Mouse (Mus musculus) heart, embryonic 15.5 days (tissue): ENCODE measurements around the gene Ccdc69. TPM values are rescaled to one million over a fixed set of nuclear protein-coding genes. Genes with fewer than 3 reads are reported as not detected.

Experiments
- ATAC-seq: fragments of 200-750 bp; cut with Nextera tagmentation; replicated peaks from 2 replicates; pipeline ENCODE4 v1.8.0; 2017; ENCODE audit warnings: low read depth, moderate TSS enrichment; ENCODE audit not compliant: insufficient number of reproducible peaks, insufficient read depth, low FRiP score
- H3K27ac ChIP-seq: fragments of 300-500 bp; sonication (generic); 2 replicates; pipeline ENCODE4 v1.5.1; 2015; ENCODE audit warnings: mild to moderate bottlenecking, inconsistent platforms
- H3K27me3 ChIP-seq: fragments of 300-500 bp; sonication (generic); 2 replicates; pipeline ENCODE4 v1.6.1; 2015; ENCODE audit warnings: inconsistent platforms
- H3K36me3 ChIP-seq: fragments of 300-500 bp; sonication (generic); 2 replicates; pipeline ENCODE4 v1.6.1; 2015; ENCODE audit warnings: mild to moderate bottlenecking, inconsistent platforms
- H3K4me1 ChIP-seq: fragments of 300-500 bp; sonication (generic); replicated peaks from 2 replicates; pipeline ENCODE4 v1.6.1; 2015; ENCODE audit warnings: inconsistent platforms
- H3K4me2 ChIP-seq: fragments of 300-500 bp; sonication (generic); 2 replicates; pipeline ENCODE4 v1.6.1; 2015; ENCODE audit warnings: inconsistent platforms, mild to moderate bottlenecking, moderate library complexity
- H3K4me3 ChIP-seq: fragments of 300-500 bp; sonication (generic); 2 replicates; pipeline ENCODE4 v1.5.1; 2015; ENCODE audit warnings: mild to moderate bottlenecking, inconsistent platforms
- H3K9ac ChIP-seq: fragments of 300-500 bp; sonication (generic); 2 replicates; pipeline ENCODE4 v1.6.1; 2015; ENCODE audit warnings: mild to moderate bottlenecking, inconsistent platforms
- H3K9me3 ChIP-seq: fragments of 300-500 bp; sonication (generic); replicated peaks from 2 replicates; pipeline ENCODE4 v1.6.1; 2016; ENCODE audit warnings: inconsistent platforms
- WGBS: fragments of 180-500 bp; shearing (Covaris S2); methylation state at CpG from one replicate; pipeline ENCODE4 v1.1.7; 2015; ENCODE audit warnings: mixed read lengths; 5-methylcytosine and 5-hydroxymethylcytosine counted together
- polyA plus RNA-seq: library from polyadenylated mRNA; unstranded; fragments of >200 nt; fragmentation: Nextera tagmentation; extraction: Ambion mirVana; gene quantifications from 2 replicates; pipeline ENCODE4 v1.2.1, GENCODE M21; 2015

Ccdc69 gene
- polyA plus RNA-seq, 1 experiment from 2014 or later: 21.4 TPM

DNA sequence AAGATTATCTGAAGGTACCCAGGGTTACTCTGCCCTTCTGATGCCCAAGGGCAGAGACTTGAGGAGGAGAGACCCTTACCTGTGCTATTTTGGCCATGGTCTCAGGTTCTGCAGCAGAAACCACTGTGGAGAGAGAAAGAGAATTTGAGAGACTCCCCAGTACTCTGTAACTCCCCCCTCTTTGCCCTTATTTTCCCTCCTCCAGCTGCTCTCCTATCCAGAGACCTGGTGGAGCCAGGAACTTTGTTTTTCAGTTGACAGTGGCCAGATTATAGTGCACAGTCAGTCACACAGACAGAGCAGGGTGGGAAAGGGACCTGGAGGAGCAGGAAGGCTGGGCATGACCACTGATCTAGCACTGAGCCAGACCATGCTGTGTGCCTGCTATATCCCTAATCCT, 56.5 kb downstream of the Ccdc69 start:
- no peak overlapping the region for H3K4me2 ChIP-seq
- peaks cover 99% of the 10 kb centered on the region for H3K4me1 ChIP-seq
- H3K36me3 ChIP-seq: peaks cover 29% of the 10 kb centered on the region; the same call in 1 of the 2 replicates
- no peak for ATAC-seq
- no peak overlapping the region for H3K9ac ChIP-seq
- H3K9me3 ChIP-seq: no peaks in the 10 kb centered on the region
- H3K27ac ChIP-seq: peak overlapping the region; percentile 98
- no peak overlapping the region for H3K4me3 ChIP-seq
- no peaks in the 10 kb centered on the region for H3K27me3 ChIP-seq

DNA sequence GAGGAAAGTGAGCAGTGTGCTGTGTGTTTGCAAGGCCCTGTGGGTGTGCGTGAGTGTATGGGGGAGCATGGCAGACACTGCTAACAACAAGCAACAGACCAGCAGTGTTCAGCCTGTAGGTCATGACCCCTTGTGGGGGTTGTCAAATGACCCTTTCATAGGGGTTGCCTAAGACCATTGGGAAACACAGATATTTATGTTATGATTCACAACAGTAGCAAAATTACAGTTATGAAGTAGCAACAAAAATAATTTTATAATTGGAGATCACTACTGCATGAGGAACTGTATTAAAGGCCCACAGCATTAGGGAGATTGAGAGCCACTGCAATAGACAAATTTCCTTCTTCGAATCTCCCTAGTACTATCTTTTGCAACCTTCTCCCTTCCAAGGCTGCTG, 58.2 kb downstream of the Ccdc69 start:
- Histone ChIP-seq H3K4me3 (no peak overlapping the region), H3K4me1 (peaks cover 98% of the 10 kb centered on the region), H3K27ac (0 out of 2 replicates have a peak overlapping the region, but pooled peaks have one; percentile 51), H3K9me3 (no peaks in the 10 kb centered on the region), H3K27me3 (no peaks in the 10 kb centered on the region), H3K9ac (no peak overlapping the region), H3K4me2 (no peak overlapping the region), H3K36me3 (peaks cover 30% of the 10 kb centered on the region; the same call in 1 of the 2 replicates)
- no peak for ATAC-seq
- WGBS: 80% methylated on average over 2 of the region's 2 CpGs

DNA sequence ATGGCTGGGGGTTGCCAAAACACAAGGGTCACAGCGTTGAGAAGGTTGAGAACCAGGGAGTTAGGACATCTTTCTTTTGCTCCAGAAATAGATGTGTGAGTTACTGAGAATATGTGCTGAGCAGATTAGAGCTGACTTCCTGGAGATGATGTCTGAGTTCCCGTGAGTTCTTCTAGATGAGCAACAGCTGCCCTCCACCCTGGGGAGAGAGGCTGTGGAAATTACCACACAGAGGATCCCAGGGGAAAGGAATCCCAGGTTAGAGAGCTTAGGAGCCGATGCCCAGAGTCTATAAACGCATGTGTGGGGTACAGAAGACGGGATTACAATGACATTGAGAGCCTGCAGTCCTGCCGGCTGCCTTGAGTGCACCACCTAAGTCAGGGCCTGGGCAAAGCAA, 59.9 kb downstream of the Ccdc69 start:
- peaks cover 44% of the 10 kb centered on the region for H3K36me3 ChIP-seq
- peak overlapping the region; percentile 51 for H3K27ac ChIP-seq
- no peaks in the 10 kb centered on the region for H3K27me3 ChIP-seq
- H3K4me1 ChIP-seq: peaks cover 84% of the 10 kb centered on the region
- H3K9me3 ChIP-seq: no peaks in the 10 kb centered on the region
- H3K4me3 ChIP-seq: no peak overlapping the region
- ATAC-seq: no peak
- peak overlapping the region; percentile 3; the same call in 1 of the 2 replicates for H3K9ac ChIP-seq
- WGBS: 50% methylated on average over 6 of the region's 6 CpGs
- H3K4me2 ChIP-seq: no peak overlapping the region

DNA sequence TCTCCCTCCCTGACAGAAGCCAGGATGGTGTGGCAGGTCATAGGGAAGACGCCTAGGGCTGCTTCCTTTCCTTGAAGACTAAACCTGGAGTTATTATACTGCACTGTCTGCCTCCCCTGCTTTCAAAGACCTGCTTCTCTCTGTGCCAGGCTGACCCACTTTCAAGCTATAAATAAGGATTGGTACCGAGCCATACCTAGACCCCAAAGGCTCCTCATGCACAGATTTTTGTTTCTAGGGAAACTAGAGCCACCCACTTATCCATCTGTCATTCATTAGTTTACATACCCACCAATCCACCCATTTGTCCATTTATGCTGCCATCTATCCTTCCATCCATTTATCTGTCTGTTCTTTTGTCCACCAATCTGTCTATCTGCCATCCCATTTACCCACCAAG, 60.7 kb downstream of the Ccdc69 start:
- Histone ChIP-seq H3K9ac (no peak overlapping the region), H3K4me2 (no peak overlapping the region), H3K36me3 (peaks cover 52% of the 10 kb centered on the region), H3K27ac (peak overlapping the region; percentile 90), H3K4me3 (no peak overlapping the region), H3K27me3 (no peaks in the 10 kb centered on the region), H3K4me1 (peaks cover 79% of the 10 kb centered on the region), H3K9me3 (no peaks in the 10 kb centered on the region)
- 88% methylated on average over 2 of the region's 2 CpGs for WGBS
- ATAC-seq: no peak

DNA sequence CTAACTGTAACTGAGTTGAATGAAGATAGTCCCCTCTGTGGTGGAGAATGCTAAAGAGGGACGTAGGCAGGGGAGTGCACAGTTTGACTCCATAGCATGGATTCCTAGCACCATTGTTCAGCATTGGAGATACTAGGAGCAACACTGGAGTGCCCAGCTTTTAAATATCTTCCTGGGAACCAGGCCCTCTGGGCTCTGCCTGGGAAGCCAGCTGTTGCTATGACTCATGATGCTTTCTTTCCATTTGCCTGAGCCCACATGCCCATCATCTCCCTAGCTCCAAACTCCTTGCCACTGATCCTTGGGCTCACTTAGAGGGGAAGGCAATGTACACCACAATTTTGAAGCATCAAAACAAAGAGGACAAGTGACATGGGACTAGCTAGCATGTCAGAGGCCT, 61.2 kb downstream of the Ccdc69 start:
- H3K4me2 ChIP-seq: no peak overlapping the region
- H3K4me1 ChIP-seq: peaks cover 75% of the 10 kb centered on the region
- no peaks in the 10 kb centered on the region for H3K9me3 ChIP-seq
- H3K27me3 ChIP-seq: no peaks in the 10 kb centered on the region
- H3K4me3 ChIP-seq: no peak overlapping the region
- no peak overlapping the region for H3K9ac ChIP-seq
- H3K27ac ChIP-seq: peak overlapping the region; percentile 90
- WGBS: 62% methylated on average over 1 of the region's 1 CpGs
- H3K36me3 ChIP-seq: peaks cover 57% of the 10 kb centered on the region
- ATAC-seq: no peak

DNA sequence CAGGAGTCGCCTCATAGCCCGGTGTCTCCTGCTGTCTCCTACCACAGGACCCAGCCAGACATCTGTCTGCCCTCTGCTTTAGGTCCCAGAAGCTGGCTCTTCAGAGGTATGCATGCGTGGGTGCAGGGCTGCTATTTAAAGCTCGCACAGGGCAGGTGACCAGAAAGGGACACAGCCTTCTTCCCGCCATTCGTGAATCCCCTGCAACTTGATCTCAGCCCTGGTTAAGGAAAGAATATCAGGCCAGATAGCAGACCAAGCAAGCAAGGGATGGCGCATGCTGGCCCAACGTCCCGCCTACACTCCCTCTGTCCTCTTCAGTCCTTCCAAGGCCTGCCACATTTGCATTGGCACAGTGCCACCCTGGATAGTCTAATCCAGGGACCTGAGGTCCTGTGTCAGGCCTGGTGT, 62.1 kb downstream of the Ccdc69 start:
- Histone ChIP-seq H3K4me3 (no peak overlapping the region), H3K9me3 (no peaks in the 10 kb centered on the region), H3K9ac (no peak overlapping the region), H3K4me1 (peaks cover 66% of the 10 kb centered on the region), H3K4me2 (peak overlapping the region; percentile 12; the same call in 1 of the 2 replicates), H3K27ac (peak overlapping the region; percentile 90), H3K36me3 (peaks cover 62% of the 10 kb centered on the region), H3K27me3 (no peaks in the 10 kb centered on the region)
- peak; percentile 85 for ATAC-seq
- 19% methylated on average over 9 of the region's 9 CpGs for WGBS

DNA sequence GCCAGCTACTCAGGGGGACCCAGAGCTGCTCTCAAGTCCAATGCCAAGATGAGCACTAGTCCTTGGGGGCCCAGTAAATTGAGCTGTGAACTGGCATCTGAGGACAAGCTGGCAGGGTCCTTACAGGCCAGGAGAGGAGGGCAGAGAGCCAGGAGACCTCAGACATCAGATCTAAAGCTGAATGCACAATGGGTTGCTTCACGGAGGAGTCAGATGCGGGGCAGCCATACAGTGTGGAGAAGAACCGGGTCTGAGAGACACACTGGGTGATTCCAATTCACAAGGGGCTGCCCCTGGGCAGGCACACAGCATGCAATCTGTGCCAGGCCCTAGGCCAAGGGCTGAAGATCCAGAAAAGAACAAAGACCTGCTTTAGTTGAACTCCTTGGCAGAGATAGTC, 62.7 kb downstream of the Ccdc69 start:
- no peak for ATAC-seq
- H3K36me3 ChIP-seq: peaks cover 62% of the 10 kb centered on the region
- no peak overlapping the region for H3K4me2 ChIP-seq
- H3K4me1 ChIP-seq: peaks cover 60% of the 10 kb centered on the region
- H3K9me3 ChIP-seq: no peaks in the 10 kb centered on the region
- H3K4me3 ChIP-seq: no peak overlapping the region
- 36% methylated on average over 3 of the region's 3 CpGs for WGBS
- H3K27ac ChIP-seq: peak overlapping the region; percentile 90
- no peaks in the 10 kb centered on the region for H3K27me3 ChIP-seq
- no peak overlapping the region for H3K9ac ChIP-seq

DNA sequence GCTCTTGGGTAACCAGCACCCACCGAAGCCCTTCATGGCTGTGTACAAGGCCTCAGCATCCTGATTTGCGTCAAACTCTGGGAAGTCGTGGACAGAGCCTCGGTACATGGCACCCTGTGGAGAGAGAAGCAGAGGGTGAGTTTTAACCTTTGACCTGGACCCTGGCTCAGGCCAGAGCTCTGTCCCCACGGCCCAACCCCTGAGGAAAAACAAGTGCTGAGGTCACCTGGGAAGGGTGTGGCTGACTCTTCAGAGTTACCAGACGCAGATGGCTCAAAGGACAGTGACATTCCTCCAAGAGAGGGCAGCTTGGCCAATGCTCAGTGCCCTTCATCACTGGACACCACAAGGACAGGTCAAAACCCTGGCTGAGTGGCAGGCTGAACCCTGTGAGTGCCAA, 64.1 kb downstream of the Ccdc69 start:
- 75% methylated on average over 6 of the region's 6 CpGs for WGBS
- Histone ChIP-seq H3K9ac (no peak overlapping the region), H3K27me3 (no peaks in the 10 kb centered on the region), H3K4me3 (no peak overlapping the region), H3K36me3 (peaks cover 64% of the 10 kb centered on the region), H3K4me2 (no peak overlapping the region), H3K4me1 (peaks cover 45% of the 10 kb centered on the region), H3K9me3 (no peaks in the 10 kb centered on the region), H3K27ac (no peak overlapping the region)
- no peak for ATAC-seq

DNA sequence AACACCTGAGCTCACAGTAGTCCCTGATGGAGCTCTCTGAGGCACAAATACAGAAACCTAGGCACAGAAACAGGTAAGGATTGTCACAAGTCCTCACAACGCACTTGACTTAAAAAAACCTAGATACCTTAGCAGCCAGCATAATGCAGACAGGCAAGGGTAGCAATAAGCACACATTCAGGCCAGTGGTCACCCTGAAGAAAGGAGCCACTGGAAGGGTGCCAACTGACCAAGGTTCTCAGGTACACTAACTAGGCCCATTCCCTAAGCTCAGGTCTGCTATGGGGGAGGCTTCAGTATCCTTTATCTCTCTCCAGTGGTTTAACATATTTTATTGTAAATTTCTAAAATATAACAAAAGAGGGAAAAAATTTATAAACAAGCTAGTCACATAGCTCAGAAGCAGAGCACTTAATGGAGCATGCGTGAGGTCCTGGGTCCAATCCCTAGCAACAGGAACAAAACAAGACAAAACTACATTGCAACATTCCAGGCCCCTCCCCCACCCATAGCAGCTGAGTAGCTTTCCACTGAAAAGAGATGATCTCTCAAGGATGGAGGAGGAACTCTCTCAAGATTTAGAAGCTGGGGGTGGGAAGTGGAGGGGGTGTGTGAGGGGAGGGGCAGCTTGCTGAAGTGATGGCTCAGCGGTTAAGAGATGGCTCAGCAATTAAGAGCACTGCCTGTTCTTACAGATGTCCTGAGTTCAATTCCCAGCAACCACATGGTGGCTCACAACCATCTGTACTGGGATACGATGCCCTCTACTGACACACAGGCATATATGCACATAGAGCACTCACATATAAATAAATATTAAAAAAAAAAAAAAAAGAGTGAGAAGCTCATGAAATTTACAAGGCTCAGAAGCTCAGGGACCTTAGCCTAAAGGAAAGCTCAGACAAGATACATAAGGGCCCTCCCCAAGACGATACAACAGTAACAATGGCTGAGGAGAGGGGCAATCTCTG, 65.1 kb downstream of the Ccdc69 start:
- Histone ChIP-seq H3K9ac (no peak overlapping the region), H3K27me3 (no peaks in the 10 kb centered on the region), H3K4me3 (no peak overlapping the region), H3K4me2 (no peak overlapping the region), H3K4me1 (peaks cover 36% of the 10 kb centered on the region), H3K9me3 (no peaks in the 10 kb centered on the region), H3K27ac (no peak overlapping the region), H3K36me3 (peaks cover 67% of the 10 kb centered on the region)
- no peak for ATAC-seq
- WGBS: 77% methylated on average over 5 of the region's 5 CpGs

DNA sequence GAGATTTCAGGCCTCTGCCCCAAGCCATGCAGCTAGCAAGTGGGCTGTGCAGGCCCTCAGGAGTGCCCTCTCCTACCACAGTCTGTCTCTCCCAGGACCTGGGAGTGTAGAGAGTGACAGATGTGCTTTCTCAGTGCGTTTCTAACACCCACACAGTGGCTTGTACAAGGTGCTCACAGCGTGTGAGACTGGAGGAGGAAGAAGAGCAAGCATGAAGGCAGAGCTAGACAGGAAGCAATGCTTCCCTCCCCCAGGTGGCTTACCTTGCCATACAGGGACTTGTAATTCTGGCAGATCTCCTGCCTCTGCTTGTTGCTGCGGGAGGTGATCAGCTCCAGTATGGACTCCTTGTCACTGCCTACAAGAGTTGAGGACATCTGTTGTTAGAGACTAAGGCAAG, 66.5 kb downstream of the Ccdc69 start:
- Histone ChIP-seq H3K9me3 (no peaks in the 10 kb centered on the region), H3K4me3 (no peak overlapping the region), H3K27ac (no peak overlapping the region), H3K4me1 (peaks cover 22% of the 10 kb centered on the region), H3K4me2 (no peak overlapping the region), H3K27me3 (no peaks in the 10 kb centered on the region), H3K9ac (no peak overlapping the region), H3K36me3 (peaks cover 81% of the 10 kb centered on the region)
- ATAC-seq: no peak
- 78% methylated on average over 3 of the region's 3 CpGs for WGBS

DNA sequence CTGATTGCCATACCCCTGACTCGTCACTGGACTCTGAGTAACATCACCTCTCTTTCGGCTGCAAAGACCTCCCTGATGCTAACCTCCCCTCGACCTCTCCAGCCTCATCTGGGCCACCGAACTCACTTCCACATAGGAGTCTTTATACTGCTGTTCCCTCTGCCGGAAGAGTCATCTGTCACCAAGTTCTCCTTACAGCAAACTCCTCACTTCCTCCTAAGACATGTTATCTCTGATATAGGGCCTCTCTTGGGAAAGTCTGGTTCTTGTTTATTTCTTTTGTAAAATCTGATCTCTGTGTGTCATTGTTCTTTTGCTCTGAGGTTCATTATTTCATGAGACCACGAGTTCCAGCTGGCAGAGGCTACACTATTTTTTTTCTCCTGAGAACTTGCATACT, 69.7 kb downstream of the Ccdc69 start:
- H3K27me3 ChIP-seq: no peaks in the 10 kb centered on the region
- ATAC-seq: no peak

DNA sequence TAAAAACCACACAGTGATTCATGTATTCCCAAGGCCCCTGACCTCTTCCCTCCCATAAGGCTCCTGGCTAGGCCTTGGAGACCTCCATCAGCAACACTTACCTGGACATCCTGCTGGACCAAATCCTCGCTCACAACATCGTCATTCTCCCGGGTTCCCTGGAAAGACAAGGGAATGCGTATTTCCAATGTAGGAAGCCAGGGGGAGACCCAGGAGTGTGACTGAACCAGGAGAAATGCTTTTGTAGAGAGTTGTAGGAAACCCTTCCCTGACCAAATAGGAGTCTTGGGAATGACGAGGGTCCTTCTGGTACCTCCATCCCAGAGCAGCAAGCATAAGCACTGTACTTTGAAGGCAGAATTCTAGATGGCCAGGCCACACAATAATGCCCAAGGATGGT, 72.2 kb downstream of the Ccdc69 start:
- 78% methylated on average over 5 of the region's 5 CpGs for WGBS
- Histone ChIP-seq H3K27ac (no peak overlapping the region), H3K9me3 (peaks cover 5% of the 10 kb centered on the region; the same call in 1 of the 2 replicates), H3K36me3 (peaks cover 96% of the 10 kb centered on the region), H3K27me3 (no peaks in the 10 kb centered on the region), H3K9ac (no peak overlapping the region), H3K4me2 (no peak overlapping the region), H3K4me3 (no peak overlapping the region), H3K4me1 (no peaks in the 10 kb centered on the region)
- ATAC-seq: no peak

More for the DNA sequence above, 69.7 kb downstream of the Ccdc69 start:
- Histone ChIP-seq H3K36me3 (peaks cover 100% of the 10 kb centered on the region), H3K9ac (no peak overlapping the region), H3K27ac (no peak overlapping the region), H3K4me2 (no peak overlapping the region), H3K9me3 (no peaks in the 10 kb centered on the region), H3K4me3 (no peak overlapping the region), H3K4me1 (0 out of 2 replicates have a peak, but pooled peaks cover 4% of the 10 kb centered on the region)
- WGBS: 49% methylated on average over 6 of the region's 6 CpGs
